Mouse (Mus musculus) inflammation-experienced regulatory T-cells, adult 6 months (primary cell): ENCODE measurements around the gene Mllt1. TPM values are rescaled to one million over a fixed set of nuclear protein-coding genes. Genes with fewer than 3 reads are reported as not detected.

ENCODE experiments used
- ATAC-seq: one replicate; pipeline ENCODE4 v1.8.0; 2017
- polyA plus RNA-seq, 3 experiments: library from polyadenylated mRNA; unstranded; fragments of 100-300 nt; shearing (Covaris generic); gene quantifications; one replicate each; pipeline ENCODE4 v1.2.1; 2017

Gene Mllt1
- polyA plus RNA-seq, 3 experiments from 2014 or later, result 5.4 to 6.2 (median 5.6) TPM

- ATAC-seq, result no peak
These were observed 58.2 kb downstream of the Mllt1 start for GRCm38 (mm10) chr17:56876981-56877380.

DNA sequence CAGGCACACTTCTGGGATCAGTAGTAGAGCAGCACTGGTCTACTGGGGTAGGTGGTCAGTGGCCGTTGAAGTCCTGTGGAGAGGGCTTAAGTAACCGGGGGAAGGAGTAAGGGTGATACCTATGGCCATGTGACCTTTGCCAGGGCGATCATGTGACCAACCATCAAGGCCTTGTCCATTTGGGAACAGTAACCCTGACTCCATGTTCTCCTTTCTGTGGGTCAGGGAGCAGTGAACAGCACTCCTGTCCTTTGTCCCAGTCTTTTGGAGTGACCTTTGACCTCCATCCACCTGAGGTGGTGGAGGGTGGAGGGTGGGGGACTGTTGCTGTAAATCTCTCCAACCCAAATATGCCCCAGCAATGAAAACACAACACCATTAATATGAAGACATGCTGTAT, 58.8 kb downstream of the Mllt1 start:
- no peak for ATAC-seq

- no peak for ATAC-seq
These were observed 60.1 kb downstream of the Mllt1 start, which contains the start of gene 1700061G19Rik for GRCm38 (mm10) chr17:56874936-56875651. Gene 1700061G19Rik (plus strand): TSS chr17:56875477.

GRCm38 (mm10) chr17:56874237-56874636, 61.0 kb downstream of the Mllt1 start, which contains the start of gene Acsbg2:
Gene Acsbg2 (minus strand): TSS chr17:56874447.
- ATAC-seq, result no peak

GRCm38 (mm10) chr17:56872512-56872911, 62.7 kb downstream of the Mllt1 start:
- ATAC-seq, result no peak

GRCm38 (mm10) chr17:56871767-56872166, 63.4 kb downstream of the Mllt1 start:
- ATAC-seq, result no peak

DNA sequence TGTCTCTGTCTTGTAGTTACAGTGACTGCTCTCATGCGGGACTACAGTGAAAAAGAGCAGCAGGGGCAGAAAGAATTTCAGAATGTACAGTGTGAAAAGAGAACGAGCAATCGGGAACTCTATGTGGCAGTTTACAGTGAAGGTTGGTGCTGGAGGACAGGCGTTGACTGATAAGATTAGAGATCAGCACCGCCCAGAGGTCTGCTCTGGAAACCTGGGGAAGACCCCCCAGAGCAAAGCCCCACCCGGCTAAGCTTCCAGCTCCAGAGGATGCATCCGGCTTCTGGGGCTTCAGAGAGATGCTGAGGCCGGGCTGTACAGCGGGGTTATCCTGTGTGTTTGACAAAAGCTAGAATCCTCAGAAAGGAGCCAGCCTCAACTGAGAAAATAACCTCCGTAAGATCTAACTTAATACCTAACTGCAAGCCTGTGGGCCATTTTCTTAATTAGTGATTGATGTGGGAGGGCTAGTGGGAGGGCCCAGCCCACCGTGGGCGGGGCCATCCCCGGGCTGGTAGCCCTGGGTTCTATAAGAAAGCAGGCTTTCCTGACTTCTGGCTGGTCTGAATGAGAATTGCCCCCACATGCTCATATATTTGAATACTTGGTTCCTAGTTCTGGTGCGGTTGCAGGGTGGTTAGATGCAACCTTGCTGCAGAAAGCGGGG, 64.8 kb downstream of the Mllt1 start:
- no peak for ATAC-seq

- no peak for ATAC-seq
These were observed 65.7 kb downstream of the Mllt1 start for GRCm38 (mm10) chr17:56869481-56869977.

GRCm38 (mm10) chr17:56866071-56866470, 69.1 kb downstream of the Mllt1 start:
- ATAC-seq, result no peak

DNA sequence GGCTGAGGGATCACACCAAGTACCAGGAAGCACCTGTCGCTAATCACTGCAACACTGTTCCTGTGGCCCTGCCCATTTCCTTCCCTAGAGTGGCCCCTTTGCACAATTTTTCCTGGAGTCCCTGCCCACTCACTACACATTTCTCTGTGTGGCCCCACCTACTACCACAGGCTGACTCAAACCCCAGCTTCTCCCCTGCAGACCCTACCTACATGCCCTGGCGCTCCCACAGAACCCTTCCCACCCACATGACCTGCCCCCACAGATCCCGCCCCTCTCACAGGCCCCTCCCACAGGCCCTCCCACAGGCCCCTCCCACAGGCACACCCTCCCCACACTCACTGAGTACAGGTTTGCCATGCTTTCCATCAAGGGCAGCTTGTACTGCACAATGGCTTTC, 74.0 kb downstream of the Mllt1 start:
- no peak for ATAC-seq

GRCm38 (mm10) chr17:56858922-56859321, 76.3 kb downstream of the Mllt1 start:
- ATAC-seq, result no peak

DNA sequence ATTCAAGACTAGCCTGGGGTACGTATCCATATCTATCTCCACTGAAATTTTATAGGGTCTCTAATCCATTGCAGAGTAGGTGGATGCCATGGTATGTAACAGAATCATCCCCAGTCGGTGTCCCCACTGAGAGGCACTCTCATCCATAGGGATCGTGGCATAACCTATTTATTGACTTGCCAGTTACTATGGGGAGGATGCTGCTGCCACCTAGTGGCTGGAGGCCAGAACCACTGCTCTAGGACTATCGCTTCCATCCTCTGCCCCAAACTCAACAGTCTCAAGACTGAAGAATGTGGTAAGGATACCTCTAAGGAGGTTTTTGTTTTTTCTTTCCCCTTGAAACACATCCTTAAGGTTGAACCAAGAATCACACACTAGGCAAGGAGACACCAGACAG, 77.0 kb downstream of the Mllt1 start:
- ATAC-seq, result peak; percentile 54

- no peak for ATAC-seq
These were observed 79.8 kb downstream of the Mllt1 start for GRCm38 (mm10) chr17:56855421-56855820.

DNA sequence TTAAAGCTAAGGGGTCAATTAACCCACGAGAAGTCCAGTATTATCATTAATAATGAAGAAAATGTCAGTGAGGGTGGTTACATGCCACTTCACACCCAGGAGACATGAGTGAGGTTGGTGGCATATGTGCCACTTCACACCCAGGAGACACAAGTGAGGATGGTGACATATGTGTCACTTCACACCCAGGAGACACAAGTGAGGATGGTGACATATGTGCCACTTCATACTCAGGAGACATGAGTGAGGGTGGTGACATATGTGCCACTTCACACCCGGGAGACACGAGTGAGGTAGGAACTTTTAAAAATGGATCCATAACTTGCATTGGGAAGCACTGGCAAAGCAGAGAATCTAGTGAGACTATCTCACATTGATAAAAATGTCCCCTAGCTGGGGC, 84.0 kb downstream of the Mllt1 start:
- no peak for ATAC-seq

DNA sequence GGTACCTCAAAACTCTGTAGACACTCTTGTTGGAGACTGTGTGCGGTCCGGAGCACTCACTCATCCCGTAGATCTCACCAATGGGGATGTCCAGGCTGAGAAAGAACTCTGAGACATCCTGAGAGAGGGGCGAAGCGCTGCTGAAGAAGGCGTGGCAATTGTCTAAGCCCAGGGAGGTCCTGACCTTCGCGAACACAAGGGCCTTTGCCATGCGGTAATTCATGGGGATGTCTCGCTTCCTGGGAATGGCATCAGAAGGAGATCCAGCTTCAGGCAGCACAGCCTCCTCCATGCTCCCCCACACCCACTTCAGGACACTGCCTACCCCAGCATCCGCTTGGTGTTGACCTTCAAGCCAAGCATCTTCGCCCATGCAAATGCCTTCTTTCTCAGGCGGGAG, 85.5 kb downstream of the Mllt1 start:
- no peak for ATAC-seq

- ATAC-seq, result no peak
These were observed 86.4 kb downstream of the Mllt1 start for GRCm38 (mm10) chr17:56848785-56849184.

DNA sequence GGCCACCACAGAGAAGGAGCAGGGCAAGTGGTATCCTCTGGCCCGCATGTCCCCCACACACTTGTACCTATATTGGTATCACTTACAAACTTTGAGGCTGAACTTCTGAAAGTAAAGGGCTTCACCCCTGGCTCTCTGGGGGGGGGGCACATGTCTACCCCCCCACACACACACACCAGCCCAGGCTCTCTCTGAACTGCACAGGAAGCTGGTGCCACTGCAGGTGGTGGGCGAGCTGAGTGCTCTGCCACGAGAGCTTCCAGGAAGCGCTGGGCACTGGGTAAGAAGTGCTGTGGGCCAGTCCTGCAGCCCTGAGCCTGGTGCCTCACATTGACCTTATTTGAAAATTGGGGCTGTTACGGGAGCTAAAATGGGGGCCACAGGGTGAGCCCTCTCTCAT, 91.5 kb downstream of the Mllt1 start:
- peak; percentile 54 for ATAC-seq

Other genes with a start within 250 kb of the Mllt1 start
- 100 to 1,000 TPM; 216 to 257 (median 247) TPM for gene Ndufa11, start 217.6 kb downstream of the Mllt1 start, polyA plus RNA-seq
- gene Vmac, start 217.4 kb downstream of the Mllt1 start, polyA plus RNA-seq, result 1 to 10 TPM; 3.1 to 7.4 (median 3.8) TPM
- not detected for gene Nrtn, start 177.9 kb downstream of the Mllt1 start, polyA plus RNA-seq
- gene Dus3l, start 170.7 kb downstream of the Mllt1 start, polyA plus RNA-seq, result 10 to 100 TPM; 16.2 to 34.6 (median 34.0) TPM
- under 1 TPM; 0.59 to 0.79 (median 0.75) TPM for gene Prr22, start 165.2 kb downstream of the Mllt1 start, polyA plus RNA-seq
- gene Rfx2, start 104.4 kb downstream of the Mllt1 start, polyA plus RNA-seq, result 1 to 10 TPM in 2 of 3 experiments, under 1 TPM in 1; 0.62 to 3.3 (median 1.5) TPM
- not detected for gene Acsbg2, start 61.0 kb downstream of the Mllt1 start, polyA plus RNA-seq
- gene 1700061G19Rik, start 59.9 kb downstream of the Mllt1 start, polyA plus RNA-seq, result under 1 TPM; 0.21 to 0.57 (median 0.28) TPM
- not detected for gene Acer1, start 46.7 kb upstream of the Mllt1 start, polyA plus RNA-seq
- gene Clpp, start 54.9 kb upstream of the Mllt1 start, polyA plus RNA-seq, result 100 to 1,000 TPM in 2 of 3 experiments, 10 to 100 TPM in 1; 61.9 to 113 (median 112) TPM
- 10 to 100 TPM; 20.3 to 29.1 (median 22.2) TPM for gene Alkbh7, start 61.9 kb upstream of the Mllt1 start, polyA plus RNA-seq
- 1 to 10 TPM in 1 of 3 experiments, under 1 TPM in 1, not detected in 1; 0.82 to 1.5 TPM for gene Pspn, start 64.6 kb upstream of the Mllt1 start, polyA plus RNA-seq
- 10 to 100 TPM; 66.8 to 86.1 (median 78.3) TPM for gene Gtf2f1, start 75.9 kb upstream of the Mllt1 start, polyA plus RNA-seq
- gene Gm17949, start 76.1 kb upstream of the Mllt1 start, polyA plus RNA-seq, result 1 to 10 TPM in 1 of 3 experiments, under 1 TPM in 2; 0.51 to 1.7 (median 0.67) TPM
- gene Khsrp, start 96.1 kb upstream of the Mllt1 start, polyA plus RNA-seq, result 10 to 100 TPM; 17.4 to 36.4 (median 31.4) TPM
- gene Slc25a41, start 106.2 kb upstream of the Mllt1 start, polyA plus RNA-seq, result not detected
- 1 to 10 TPM in 1 of 3 experiments, under 1 TPM in 2; 0.94 to 2.4 (median 0.99) TPM for gene Crb3, start 123.7 kb upstream of the Mllt1 start, polyA plus RNA-seq
- 1 to 10 TPM; 1.0 to 3.1 (median 2.6) TPM for gene Slc25a23, start 124.4 kb upstream of the Mllt1 start, polyA plus RNA-seq
- gene Dennd1c, start 143.1 kb upstream of the Mllt1 start, polyA plus RNA-seq, result 100 to 1,000 TPM; 183 to 288 (median 219) TPM
- 1 to 10 TPM; 2.2 to 5.4 (median 3.9) TPM for gene Tubb4a, start 152.4 kb upstream of the Mllt1 start, polyA plus RNA-seq
- gene Tnfsf9, start 169.9 kb upstream of the Mllt1 start, polyA plus RNA-seq, result 10 to 100 TPM in 2 of 3 experiments, 1 to 10 TPM in 1; 9.6 to 30.9 (median 15.9) TPM
- 1 to 10 TPM; 1.6 to 5.2 (median 3.4) TPM for gene Cd70, start 214.4 kb upstream of the Mllt1 start, polyA plus RNA-seq